Mouse (Mus musculus): ENCODE data around the gene Carhsp1.

DNA sequence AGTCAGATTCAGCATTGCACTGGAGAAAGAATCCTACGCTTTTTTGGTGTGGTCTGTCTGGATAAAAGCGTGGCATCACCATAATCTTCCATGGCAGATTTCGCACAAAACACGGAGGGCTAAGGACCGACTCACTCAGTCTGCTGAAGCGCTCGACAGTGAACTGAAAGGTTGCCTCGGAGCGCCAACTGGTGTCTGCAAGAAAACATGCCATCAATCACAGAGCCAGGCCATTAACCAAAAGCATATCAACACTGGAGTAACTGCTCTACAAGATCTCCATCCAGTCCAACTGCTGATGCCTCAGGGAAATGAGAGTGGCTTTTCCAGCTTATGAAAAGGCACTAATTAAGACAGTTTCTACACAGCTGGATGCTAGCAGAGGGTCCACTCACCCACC lies 40.0 kb upstream of the Carhsp1 start:
- TF ChIP-seq CTCF (conservative IDR thresholded peaks at IDR 0.05; ENCODE audit: insufficient read depth, insufficient read length, low read depth, low read length) (no peak), POLR2A (IDR thresholded peaks at IDR 0.05; ENCODE audit: low read depth, low read length) (no peak)
